ENCODE assay signal across 17 mouse cellular contexts in genomic region chr16:88360081-88360480, GRCm38 (mm10).
"Had no signal": no experiment of that assay in that cellular context is flagged by ENCODE, and none has a peak within 500 bp of the region (broad histone marks: within the 10 kb centered on the region; RNA-seq: fewer than 3 reads in every experiment).

No protein-coding gene starts in this region.

- DNase-seq: kidney, adult 18-20 months; kidney, adult 9 months; kidney, postnatal 14 days; kidney, postnatal 4 days; liver; liver, embryonic 13.5 days; lung, adult 2 months; lung, postnatal 36 days; right cerebral cortex, postnatal 25 days; spleen, adult 18-20 months; thymus, postnatal 25 days had no signal

- H3K9ac ChIP-seq: limb, embryonic 13.5 days; liver, embryonic 13.5 days; stomach, embryonic 15.5 days had no signal

- H3K9me3 ChIP-seq: limb, embryonic 10.5 days; limb, embryonic 13.5 days; liver, embryonic 13.5 days; stomach, embryonic 15.5 days had no signal

- H3K27ac ChIP-seq: limb, embryonic 10.5 days; limb, embryonic 13.5 days; liver, embryonic 13.5 days; stomach, embryonic 15.5 days had no signal

- H3K4me3 ChIP-seq: limb, embryonic 10.5 days; limb, embryonic 13.5 days; liver, embryonic 13.5 days; megakaryocyte, embryonic 14.5 days; stomach, embryonic 15.5 days had no signal

- H3K4me2 ChIP-seq: limb, embryonic 13.5 days; liver, embryonic 13.5 days; midbrain, embryonic 11.5 days; stomach, embryonic 15.5 days had no signal

- ATAC-seq: lung, postnatal 0 days had no signal

- H3K36me3 ChIP-seq: limb, embryonic 10.5 days; limb, embryonic 13.5 days; liver, embryonic 13.5 days; stomach, embryonic 15.5 days had no signal

- H3K4me1 ChIP-seq: limb, embryonic 13.5 days; liver, embryonic 13.5 days; megakaryocyte, embryonic 14.5 days; stomach, embryonic 15.5 days had no signal

- H3K27me3 ChIP-seq: limb, embryonic 13.5 days; liver, embryonic 13.5 days; megakaryocyte, embryonic 14.5 days; stomach, embryonic 15.5 days had no signal
